Mouse (Mus musculus): Measurements from ENCODE around the gene Fcgr2b. TPM values are rescaled to one million over a fixed set of nuclear protein-coding genes. Genes with fewer than 3 reads are reported as not detected.
"Not testable (repeated sequence)": the region's sequence is repeated elsewhere in the genome, so short reads cannot be mapped to it uniquely, and the experiment has no call there.

Gene Fcgr2b
- polyA plus RNA-seq, 1 experiment from 2014 or later, result 1.4 TPM

DNA sequence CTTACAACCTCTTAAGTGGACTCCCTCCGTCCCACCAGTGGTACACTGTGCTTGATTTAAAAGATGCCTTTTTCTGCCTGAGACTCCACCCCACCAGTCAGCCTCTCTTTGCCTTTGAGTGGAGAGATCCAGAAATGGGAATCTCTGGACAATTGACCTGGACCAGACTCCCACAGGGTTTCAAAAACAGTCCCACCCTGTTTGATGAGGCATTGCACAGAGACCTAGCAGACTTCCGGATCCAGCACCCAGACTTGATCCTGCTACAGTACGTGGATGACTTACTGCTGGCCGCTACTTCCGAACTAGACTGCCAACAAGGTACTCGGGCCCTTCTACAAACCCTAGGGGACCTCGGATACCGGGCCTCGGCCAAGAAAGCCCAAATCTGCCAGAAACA, 31.4 kb downstream of the Fcgr2b start:
- not testable (repeated sequence) for ATAC-seq (ENCODE audit: low FRiP score, low TSS enrichment); H3K4me2 ChIP-seq (replicated peaks; ENCODE audit: low read depth, low read length); H3K27ac ChIP-seq (ENCODE audit: low read depth, low read length); H3K9ac ChIP-seq (ENCODE audit: low read depth, low read length); H3K27me3 ChIP-seq (ENCODE audit: control insufficient read depth, insufficient read depth, low read length); H3K36me3 ChIP-seq (ENCODE audit: control insufficient read depth, insufficient read depth, low read length); H3K4me3 ChIP-seq (ENCODE audit: low read length); H3K4me1 ChIP-seq (ENCODE audit: control insufficient read depth, insufficient read depth, low read length)
- 100% methylated on average over 2 of the region's 9 CpGs for WGBS
- H3K9me3 ChIP-seq (ENCODE audit: control insufficient read depth, low read length), result peaks cover 14% of the 10 kb centered on the region; the same call in 1 of the 2 replicates

DNA sequence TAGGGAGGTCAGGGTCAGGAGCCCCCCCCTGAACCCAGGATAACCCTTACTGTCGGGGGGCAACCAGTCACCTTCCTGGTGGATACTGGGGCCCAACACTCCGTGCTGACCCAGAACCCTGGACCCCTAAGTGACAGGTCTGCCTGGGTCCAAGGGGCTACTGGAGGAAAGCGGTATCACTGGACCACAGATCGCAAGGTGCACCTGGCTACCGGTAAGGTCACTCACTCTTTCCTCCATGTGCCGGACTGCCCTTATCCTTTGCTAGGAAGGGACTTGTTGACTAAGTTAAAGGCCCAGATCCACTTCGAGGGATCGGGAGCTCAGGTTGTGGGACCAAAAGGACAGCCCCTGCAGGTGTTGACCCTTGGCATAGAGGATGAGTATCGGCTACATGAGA, 32.2 kb downstream of the Fcgr2b start:
- H3K36me3 ChIP-seq (ENCODE audit: control insufficient read depth, insufficient read depth, low read length); H3K4me3 ChIP-seq (ENCODE audit: low read length); H3K4me2 ChIP-seq (replicated peaks; ENCODE audit: low read depth, low read length); H3K4me1 ChIP-seq (ENCODE audit: control insufficient read depth, insufficient read depth, low read length); H3K9ac ChIP-seq (ENCODE audit: low read depth, low read length); ATAC-seq (ENCODE audit: low FRiP score, low TSS enrichment); H3K27me3 ChIP-seq (ENCODE audit: control insufficient read depth, insufficient read depth, low read length); H3K27ac ChIP-seq (ENCODE audit: low read depth, low read length): not testable (repeated sequence)
- 93% methylated on average over 9 of the region's 9 CpGs for WGBS
- H3K9me3 ChIP-seq (ENCODE audit: control insufficient read depth, low read length), result peaks cover 14% of the 10 kb centered on the region; the same call in 1 of the 2 replicates

DNA sequence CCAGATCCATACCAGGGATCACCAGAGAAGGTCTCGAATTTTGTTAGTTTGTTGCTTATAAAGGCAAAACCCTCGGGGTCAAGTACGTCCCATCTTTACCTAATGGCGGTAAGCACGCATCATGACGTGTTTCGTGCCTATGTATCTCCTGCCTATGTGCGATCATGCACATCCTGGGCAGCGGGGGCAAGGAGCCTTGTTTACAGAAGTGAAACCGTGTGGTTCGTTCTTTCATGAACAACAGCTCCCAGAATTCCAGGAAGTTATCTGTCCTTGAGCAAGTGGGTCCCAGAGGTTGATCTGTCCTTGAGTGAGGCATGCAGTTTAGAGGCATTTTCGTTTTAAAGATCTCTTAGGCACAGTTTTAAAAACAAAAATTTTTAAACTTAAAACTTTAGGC, 37.1 kb downstream of the Fcgr2b start:
- Histone ChIP-seq H3K27ac (ENCODE audit: low read depth, low read length) (no peak overlapping the region), H3K4me1 (ENCODE audit: control insufficient read depth, insufficient read depth, low read length) (no peaks in the 10 kb centered on the region), H3K4me2 (replicated peaks; ENCODE audit: low read depth, low read length) (no peak overlapping the region), H3K27me3 (ENCODE audit: control insufficient read depth, insufficient read depth, low read length) (no peaks in the 10 kb centered on the region), H3K36me3 (ENCODE audit: control insufficient read depth, insufficient read depth, low read length) (no peaks in the 10 kb centered on the region), H3K4me3 (ENCODE audit: low read length) (no peak overlapping the region), H3K9me3 (ENCODE audit: control insufficient read depth, low read length) (peaks cover 7% of the 10 kb centered on the region; the same call in 1 of the 2 replicates), H3K9ac (ENCODE audit: low read depth, low read length) (no peak overlapping the region)
- WGBS, result 83% methylated on average over 12 of the region's 12 CpGs
- ATAC-seq (ENCODE audit: low FRiP score, low TSS enrichment), result no peak

DNA sequence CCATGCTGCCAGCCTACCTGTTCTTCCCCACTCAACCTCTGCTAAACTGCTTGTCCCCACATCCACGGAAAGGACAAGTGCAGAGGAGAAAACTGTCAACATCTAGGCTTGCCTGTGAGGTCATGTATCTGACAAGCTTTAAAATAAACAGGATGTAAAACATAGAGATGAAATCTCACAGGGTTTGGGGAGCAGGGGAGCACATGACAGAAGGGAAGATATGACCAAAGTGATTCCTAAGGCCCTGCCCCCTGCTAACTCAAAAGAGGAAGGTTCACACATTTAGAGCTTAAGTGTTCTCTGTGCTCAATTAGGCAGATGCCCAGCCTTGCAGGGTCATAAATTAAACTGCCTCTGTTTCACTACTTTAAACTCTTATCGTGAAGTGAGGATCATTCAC, 42.0 kb downstream of the Fcgr2b start:
- ATAC-seq (ENCODE audit: low FRiP score, low TSS enrichment), result no peak
- no peak overlapping the region for H3K4me2 ChIP-seq (replicated peaks; ENCODE audit: low read depth, low read length)
- no peak overlapping the region for H3K27ac ChIP-seq (ENCODE audit: low read depth, low read length)
- WGBS, result 34% methylated on average over 2 of the region's 2 CpGs
- no peak overlapping the region for H3K9ac ChIP-seq (ENCODE audit: low read depth, low read length)
- no peaks in the 10 kb centered on the region for H3K36me3 ChIP-seq (ENCODE audit: control insufficient read depth, insufficient read depth, low read length)
- no peaks in the 10 kb centered on the region for H3K27me3 ChIP-seq (ENCODE audit: control insufficient read depth, insufficient read depth, low read length)
- H3K9me3 ChIP-seq (ENCODE audit: control insufficient read depth, low read length), result no peaks in the 10 kb centered on the region
- H3K4me3 ChIP-seq (ENCODE audit: low read length), result no peak overlapping the region
- H3K4me1 ChIP-seq (ENCODE audit: control insufficient read depth, insufficient read depth, low read length), result no peaks in the 10 kb centered on the region

DNA sequence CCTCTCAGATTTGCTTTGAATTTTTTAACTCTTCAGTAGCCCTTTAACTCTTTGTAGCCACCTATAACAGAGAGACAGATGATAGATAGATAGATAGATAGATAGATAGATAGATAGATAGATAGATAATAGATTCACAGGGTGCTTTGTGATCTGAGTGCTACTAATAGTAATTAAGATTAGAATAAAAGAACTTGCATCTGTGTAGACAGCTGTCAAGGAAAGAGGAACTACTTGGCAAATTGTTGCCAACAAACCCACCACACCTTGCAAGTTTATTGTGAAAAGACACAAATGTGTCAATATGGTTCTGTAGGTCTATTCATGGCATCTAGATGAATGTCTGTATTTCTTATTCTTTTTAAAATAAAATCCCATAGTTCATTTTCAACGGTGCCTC, 42.4 kb downstream of the Fcgr2b start:
- WGBS, result 84% methylated on average over 1 of the region's 1 CpGs
- no peak overlapping the region for H3K27ac ChIP-seq (ENCODE audit: low read depth, low read length)
- ATAC-seq (ENCODE audit: low FRiP score, low TSS enrichment), result no peak
- no peak overlapping the region for H3K4me3 ChIP-seq (ENCODE audit: low read length)
- H3K9ac ChIP-seq (ENCODE audit: low read depth, low read length), result no peak overlapping the region
- H3K36me3 ChIP-seq (ENCODE audit: control insufficient read depth, insufficient read depth, low read length), result no peaks in the 10 kb centered on the region
- no peaks in the 10 kb centered on the region for H3K27me3 ChIP-seq (ENCODE audit: control insufficient read depth, insufficient read depth, low read length)
- H3K4me1 ChIP-seq (ENCODE audit: control insufficient read depth, insufficient read depth, low read length), result no peaks in the 10 kb centered on the region
- H3K9me3 ChIP-seq (ENCODE audit: control insufficient read depth, low read length), result no peaks in the 10 kb centered on the region
- no peak overlapping the region for H3K4me2 ChIP-seq (replicated peaks; ENCODE audit: low read depth, low read length)

DNA sequence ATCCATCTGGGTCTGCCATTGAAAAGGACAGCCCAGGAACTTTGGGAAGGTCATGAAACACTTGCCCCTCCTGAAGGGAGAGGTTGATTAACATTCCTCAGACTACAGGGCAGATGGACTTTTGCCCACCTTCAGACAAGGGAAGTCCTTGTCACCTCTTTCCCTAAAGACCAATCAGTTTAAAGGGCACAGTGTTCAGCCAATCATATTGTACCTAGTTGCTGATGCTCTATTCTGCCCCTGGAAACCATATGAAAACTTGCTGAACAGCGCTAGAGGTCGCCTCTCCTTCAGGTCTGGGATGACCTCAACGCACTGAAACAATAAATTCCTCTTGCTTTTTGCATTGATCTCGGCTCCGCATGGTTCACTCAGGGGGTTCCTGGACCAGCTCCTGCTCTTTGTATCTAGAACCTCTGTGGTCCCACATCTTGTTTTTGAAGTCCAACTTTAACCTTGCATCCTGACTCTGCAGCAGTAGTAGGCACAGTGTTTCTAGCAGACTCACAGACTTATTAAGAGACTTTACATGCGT, 42.9 kb downstream of the Fcgr2b start:
- no peak for ATAC-seq (ENCODE audit: low FRiP score, low TSS enrichment)
- H3K36me3 ChIP-seq (ENCODE audit: control insufficient read depth, insufficient read depth, low read length), result no peaks in the 10 kb centered on the region
- WGBS, result 64% methylated on average over 6 of the region's 6 CpGs

DNA sequence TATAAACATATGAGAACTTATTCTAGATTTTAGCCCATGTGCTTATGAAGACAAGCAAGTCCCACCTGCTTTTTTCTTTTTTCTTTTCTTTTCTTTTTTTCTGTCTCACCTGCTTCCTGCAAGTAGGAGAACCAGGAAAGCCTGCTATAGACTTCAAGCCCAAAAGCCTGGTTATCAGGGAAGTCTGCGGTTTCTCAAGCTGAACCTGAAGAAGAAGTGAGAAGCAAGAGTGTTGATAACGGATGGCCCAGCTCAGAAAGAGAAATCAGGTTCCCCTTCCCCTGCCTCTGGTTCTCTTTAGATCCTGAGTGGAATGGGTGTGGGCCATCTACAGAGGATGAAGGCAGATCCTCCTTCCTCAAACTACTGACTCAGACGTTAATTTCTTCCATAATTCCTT, 44.3 kb downstream of the Fcgr2b start:
- H3K27ac ChIP-seq (ENCODE audit: low read depth, low read length), result no peak overlapping the region
- WGBS, result 83% methylated on average over 3 of the region's 3 CpGs
- no peaks in the 10 kb centered on the region for H3K9me3 ChIP-seq (ENCODE audit: control insufficient read depth, low read length)
- H3K36me3 ChIP-seq (ENCODE audit: control insufficient read depth, insufficient read depth, low read length), result no peaks in the 10 kb centered on the region
- no peak overlapping the region for H3K4me2 ChIP-seq (replicated peaks; ENCODE audit: low read depth, low read length)
- H3K27me3 ChIP-seq (ENCODE audit: control insufficient read depth, insufficient read depth, low read length), result no peaks in the 10 kb centered on the region
- no peak for ATAC-seq (ENCODE audit: low FRiP score, low TSS enrichment)
- H3K4me1 ChIP-seq (ENCODE audit: control insufficient read depth, insufficient read depth, low read length), result no peaks in the 10 kb centered on the region
- no peak overlapping the region for H3K9ac ChIP-seq (ENCODE audit: low read depth, low read length)
- no peak overlapping the region for H3K4me3 ChIP-seq (ENCODE audit: low read length)

More for the DNA sequence above, 42.9 kb downstream of the Fcgr2b start:
- Histone ChIP-seq H3K4me2 (replicated peaks; ENCODE audit: low read depth, low read length) (no peak overlapping the region), H3K9me3 (ENCODE audit: control insufficient read depth, low read length) (no peaks in the 10 kb centered on the region), H3K4me1 (ENCODE audit: control insufficient read depth, insufficient read depth, low read length) (no peaks in the 10 kb centered on the region), H3K27ac (ENCODE audit: low read depth, low read length) (no peak overlapping the region), H3K4me3 (ENCODE audit: low read length) (no peak overlapping the region), H3K27me3 (ENCODE audit: control insufficient read depth, insufficient read depth, low read length) (no peaks in the 10 kb centered on the region), H3K9ac (ENCODE audit: low read depth, low read length) (no peak overlapping the region)

DNA sequence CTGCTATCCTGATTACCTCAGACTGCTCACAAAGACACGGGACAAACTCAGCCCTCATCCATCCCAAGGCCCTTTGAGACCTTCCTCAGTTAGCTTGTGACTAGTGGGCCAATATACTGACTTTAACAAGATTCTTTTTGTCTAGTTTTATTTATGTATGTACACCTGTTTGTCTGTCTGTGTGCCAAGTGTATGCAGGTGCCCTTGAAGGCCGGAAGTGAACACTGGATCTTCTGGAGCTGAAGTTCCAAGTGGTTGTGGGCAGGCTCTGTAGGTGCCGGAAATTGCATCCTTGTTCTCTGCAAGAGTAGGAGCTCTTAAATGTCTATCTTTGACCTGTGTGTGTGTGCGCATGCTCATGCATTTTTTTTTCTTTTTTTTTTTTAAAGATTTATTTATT, 47.1 kb downstream of the Fcgr2b start:
- H3K27ac ChIP-seq (ENCODE audit: low read depth, low read length), result no peak overlapping the region
- H3K27me3 ChIP-seq (ENCODE audit: control insufficient read depth, insufficient read depth, low read length), result no peaks in the 10 kb centered on the region
- no peaks in the 10 kb centered on the region for H3K36me3 ChIP-seq (ENCODE audit: control insufficient read depth, insufficient read depth, low read length)
- ATAC-seq (ENCODE audit: low FRiP score, low TSS enrichment), result no peak
- no peak overlapping the region for H3K9ac ChIP-seq (ENCODE audit: low read depth, low read length)
- WGBS, result 88% methylated on average over 4 of the region's 4 CpGs
- H3K9me3 ChIP-seq (ENCODE audit: control insufficient read depth, low read length), result no peaks in the 10 kb centered on the region
- no peak overlapping the region for H3K4me3 ChIP-seq (ENCODE audit: low read length)
- no peaks in the 10 kb centered on the region for H3K4me1 ChIP-seq (ENCODE audit: control insufficient read depth, insufficient read depth, low read length)
- H3K4me2 ChIP-seq (replicated peaks; ENCODE audit: low read depth, low read length), result no peak overlapping the region

DNA sequence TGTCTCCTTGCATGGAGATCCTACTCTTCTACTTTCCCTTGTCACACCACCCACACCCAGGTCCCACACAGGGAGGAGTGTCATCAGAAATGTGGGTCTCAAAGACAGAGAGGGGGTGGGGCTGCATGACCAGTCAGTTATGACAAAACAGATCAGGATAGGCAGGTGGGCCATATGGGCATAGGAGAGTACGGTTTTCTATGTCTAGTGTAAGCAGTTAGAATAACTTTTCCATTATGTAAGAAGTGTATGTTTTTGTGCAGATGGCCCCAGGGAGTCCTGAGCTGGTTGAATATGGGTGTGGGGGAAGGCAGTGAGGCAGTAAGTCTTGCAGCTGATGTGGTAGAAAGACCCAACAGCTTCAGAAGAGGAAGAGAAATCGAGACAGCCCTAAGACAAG, 47.9 kb downstream of the Fcgr2b start:
- H3K4me2 ChIP-seq (replicated peaks; ENCODE audit: low read depth, low read length), result no peak overlapping the region
- no peak for ATAC-seq (ENCODE audit: low FRiP score, low TSS enrichment)
- no peaks in the 10 kb centered on the region for H3K36me3 ChIP-seq (ENCODE audit: control insufficient read depth, insufficient read depth, low read length)
- WGBS, result 57% methylated on average over 2 of the region's 2 CpGs
- no peak overlapping the region for H3K9ac ChIP-seq (ENCODE audit: low read depth, low read length)
- no peak overlapping the region for H3K27ac ChIP-seq (ENCODE audit: low read depth, low read length)
- no peaks in the 10 kb centered on the region for H3K9me3 ChIP-seq (ENCODE audit: control insufficient read depth, low read length)
- no peaks in the 10 kb centered on the region for H3K27me3 ChIP-seq (ENCODE audit: control insufficient read depth, insufficient read depth, low read length)
- no peak overlapping the region for H3K4me3 ChIP-seq (ENCODE audit: low read length)
- H3K4me1 ChIP-seq (ENCODE audit: control insufficient read depth, insufficient read depth, low read length), result no peaks in the 10 kb centered on the region

All from kidney, embryonic 14.5 days (tissue).